Mouse (Mus musculus): ENCODE measurements at regions not wholly inside any gene's neighbourhood (a gene's known extent, or its start where the extent isn't known, plus 50 kb on each side); places are given as distances from the start of the nearest gene placed in this dataset.

DNA sequence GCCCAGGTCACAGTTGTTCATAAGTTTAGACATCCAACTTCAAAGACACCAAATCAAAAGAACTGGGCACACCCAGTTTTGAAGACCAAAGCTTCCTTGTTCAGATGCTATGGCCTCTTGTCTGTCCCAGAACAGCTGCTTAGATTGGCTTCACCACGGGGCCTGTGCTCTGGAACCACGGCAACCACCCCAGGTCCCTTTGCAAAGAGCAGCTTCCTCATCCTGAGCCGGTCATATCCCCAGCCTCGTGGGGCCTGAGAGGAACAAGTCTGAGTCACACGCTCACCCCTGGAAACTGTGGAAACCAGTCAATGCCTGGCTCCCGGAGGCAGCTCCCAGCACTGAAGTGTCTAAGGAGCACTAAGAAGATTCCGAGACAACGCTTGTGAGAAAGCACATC is 264.8 kb upstream of the Sulf2 start:
- TF ChIP-seq POLR2A (IDR thresholded peaks at IDR 0.05; ENCODE audit: borderline replicate concordance, extremely low read depth, insufficient read depth, insufficient read length, poor library complexity, severe bottlenecking) (no peak), CTCF (IDR thresholded peaks at IDR 0.05; ENCODE audit: borderline replicate concordance, extremely low read depth, insufficient read depth, insufficient read length) (no peak)

All from brain, embryonic 14.5 days (tissue).